Mouse (Mus musculus) CH12.LX (cell line): ENCODE measurements at regions not wholly inside any gene's neighbourhood (a gene's known extent, or its start where the extent isn't known, plus 50 kb on each side); places are given as distances from the start of the nearest gene placed in this dataset.
A peak's percentile ranks its signal among the peaks of the same experiment; 100 is the strongest.

Experiments
- DNase-seq: peaks from one replicate; pipeline ENCODE4 v3.0.0-alpha.2; 2013; ENCODE audit errors: extremely low read depth
- H3K27ac ChIP-seq: 2 replicates; pipeline ENCODE4 v1.5.1; 2012; ENCODE audit warnings: low read depth, mild to moderate bottlenecking, control low read depth, moderate library complexity; ENCODE audit not compliant: insufficient read depth
- H3K27me3 ChIP-seq: replicated peaks from 2 replicates; pipeline ENCODE3; 2012; ENCODE audit warnings: inconsistent platforms
- H3K36me3 ChIP-seq, 2 experiments: replicated peaks in 1 of 2; 2 replicates each; pipeline versions ENCODE3 to v1.6.1; 2012; ENCODE audit warnings: inconsistent platforms in 1 of 2, low read length in 1 of 2, mild to moderate bottlenecking in 1 of 2, mixed read lengths in 1 of 2, moderate library complexity in 1 of 2; ENCODE audit not compliant: control insufficient read depth in 1 of 2, insufficient read depth in 1 of 2
- H3K4me1 ChIP-seq, 2 experiments: 2 replicates each; pipeline ENCODE4 v1.6.1; 2012; ENCODE audit warnings: inconsistent platforms in 1 of 2, moderate library complexity in 1 of 2; ENCODE audit not compliant: insufficient read depth in 2 of 2, control insufficient read depth in 1 of 2
- H3K4me2 ChIP-seq: 2 replicates; pipeline ENCODE4 v1.6.1; 2012; ENCODE audit warnings: low read depth, mild to moderate bottlenecking, control low read depth; ENCODE audit not compliant: poor library complexity, insufficient read depth, severe bottlenecking
- H3K4me3 ChIP-seq, 3 experiments: fragments of 150-350 bp in 1 of 3; sonication (generic) in 1 of 3; replicated peaks in 1 of 3; 2 replicates each; pipeline versions ENCODE3 to v1.5.1; 2011 to 2012; ENCODE audit warnings: low read depth in 2 of 3, low read length in 2 of 3, mild to moderate bottlenecking in 2 of 3, moderate library complexity in 2 of 3, control low read depth in 1 of 3, improper control_type of control experiment in 1 of 3, inconsistent platforms in 1 of 3, mixed read lengths in 1 of 3; ENCODE audit not compliant: poor library complexity in 1 of 3
- H3K79me2 ChIP-seq: replicated peaks from 2 replicates; pipeline ENCODE4 v1.6.1; 2012; ENCODE audit warnings: mild to moderate bottlenecking, moderate library complexity; ENCODE audit not compliant: control insufficient read depth, poor library complexity, insufficient read depth, severe bottlenecking; ENCODE audit errors: extremely low read depth
- H3K9ac ChIP-seq: 2 replicates; pipeline ENCODE4 v1.6.1; 2012; ENCODE audit warnings: low read depth, mild to moderate bottlenecking, control low read depth, moderate library complexity; ENCODE audit not compliant: insufficient read depth
- H3K9me3 ChIP-seq: replicated peaks from 2 replicates; pipeline ENCODE3; 2012; ENCODE audit warnings: low read length, inconsistent platforms, mixed read lengths
- BHLHE40 ChIP-seq: IDR thresholded peaks from 2 replicates; pipeline ENCODE4 v1.6.1; 2011; ENCODE audit warnings: mild to moderate bottlenecking, low read depth, low read length, improper control_type of control experiment
- CHD1 ChIP-seq: IDR thresholded peaks from 2 replicates; pipeline ENCODE4 v1.6.1; 2012; ENCODE audit warnings: low read depth, low read length, improper control_type of control experiment, inconsistent platforms
- CTCF ChIP-seq, 2 experiments: IDR thresholded peaks in 1 of 2; conservative IDR thresholded peaks in 1 of 2; 2 replicates each; pipeline ENCODE4 v1.5.1; 2011 to 2012; ENCODE audit warnings: low read depth in 2 of 2, low read length in 2 of 2, improper control_type of control experiment in 1 of 2, inconsistent platforms in 1 of 2, mild to moderate bottlenecking in 1 of 2, moderate library complexity in 1 of 2
- EP300 ChIP-seq: IDR thresholded peaks from 2 replicates; pipeline ENCODE4 v1.6.1; 2011; ENCODE audit warnings: low read length, improper control_type of control experiment
- GABPA ChIP-seq: IDR thresholded peaks from 2 replicates; pipeline ENCODE4 v1.6.1; 2012; ENCODE audit warnings: low read depth, low read length, improper control_type of control experiment, inconsistent platforms; ENCODE audit not compliant: insufficient replicate concordance
- IRF4 ChIP-seq: IDR thresholded peaks from 2 replicates; pipeline ENCODE4 v1.6.1; 2014; ENCODE audit warnings: low read depth, mild to moderate bottlenecking, inconsistent platforms, low read length, improper control_type of control experiment
- JUN ChIP-seq: IDR thresholded peaks from 2 replicates; pipeline ENCODE4 v1.6.1; 2011; ENCODE audit warnings: low read depth, mild to moderate bottlenecking, low read length, improper control_type of control experiment, moderate library complexity; ENCODE audit not compliant: insufficient read depth
- MAFK ChIP-seq: IDR thresholded peaks from 2 replicates; pipeline ENCODE4 v1.6.1; 2011; ENCODE audit warnings: low read length, improper control_type of control experiment; ENCODE audit not compliant: insufficient replicate concordance
- MAX ChIP-seq: IDR thresholded peaks from 2 replicates; pipeline ENCODE4 v1.6.1; 2011; ENCODE audit warnings: low read length, improper control_type of control experiment
- NRF1 ChIP-seq: IDR thresholded peaks from 2 replicates; pipeline ENCODE4 v1.6.1; 2014; ENCODE audit warnings: low read depth, mild to moderate bottlenecking, inconsistent platforms, low read length, improper control_type of control experiment, moderate library complexity
- RAD21 ChIP-seq: IDR thresholded peaks from 2 replicates; pipeline ENCODE4 v1.6.1; 2011; ENCODE audit warnings: low read depth, mild to moderate bottlenecking, low read length, improper control_type of control experiment, moderate library complexity
- RCOR1 ChIP-seq: conservative IDR thresholded peaks from 2 replicates; pipeline ENCODE4 v1.6.1; 2012; ENCODE audit warnings: low read depth, mild to moderate bottlenecking, inconsistent platforms, low read length, improper control_type of control experiment
- SMC3 ChIP-seq: IDR thresholded peaks from 2 replicates; pipeline ENCODE4 v1.6.1; 2011; ENCODE audit warnings: low read depth, low read length, improper control_type of control experiment
- TBP ChIP-seq: conservative IDR thresholded peaks from 2 replicates; pipeline ENCODE4 v1.6.1; 2011; ENCODE audit warnings: low read depth, low read length, improper control_type of control experiment
- UBTF ChIP-seq: IDR thresholded peaks from 2 replicates; pipeline ENCODE4 v1.6.1; 2012; ENCODE audit warnings: low read depth, mild to moderate bottlenecking, inconsistent platforms, low read length, improper control_type of control experiment, moderate library complexity
- USF1 ChIP-seq: IDR thresholded peaks from 2 replicates; pipeline ENCODE4 v1.6.1; 2014; ENCODE audit warnings: low read depth, mild to moderate bottlenecking, inconsistent platforms, low read length, improper control_type of control experiment
- ZC3H11A ChIP-seq: IDR thresholded peaks from 2 replicates; pipeline ENCODE4 v1.6.1; 2012; ENCODE audit warnings: low read depth, mild to moderate bottlenecking, inconsistent platforms, low read length, improper control_type of control experiment
- ZMIZ1 ChIP-seq: IDR thresholded peaks from 2 replicates; pipeline ENCODE4 v1.6.1; 2012; ENCODE audit warnings: low read depth, mild to moderate bottlenecking, inconsistent platforms, low read length, improper control_type of control experiment
- dilution Hi-C: fragments of 300-500 bp; cut with MboI; formaldehyde crosslinking; loops from 2 replicates; pipeline ENCODE4 v1.14.3; 2020; ENCODE audit warnings: low sequenced_read_pairs; ENCODE audit not compliant: extremely low pct_unique_long_range_greater_than_20kb, extremely low pct_ligation_motif_present
- in situ Hi-C: fragments of 300-500 bp; cut with MboI; formaldehyde crosslinking; loops from 3 replicates; pipeline ENCODE4 v1.14.3; 2019; ENCODE audit warnings: low sequenced_read_pairs, low pct_ligation_motif_present, low pct_unique_long_range_greater_than_20kb, mixed read lengths

GRCm38 (mm10) chr7:110690856-110691255 lies 63.4 kb downstream of the Adm start:
- Histone ChIP-seq H3K4me2 (no peak overlapping the region), H3K4me1 (peaks cover 2 to 26% of the 10 kb centered on the region in 2 experiments), H3K4me3 (no peak overlapping the region), H3K27me3 (no peaks in the 10 kb centered on the region), H3K79me2 (no peaks in the 10 kb centered on the region), H3K27ac (no peak overlapping the region), H3K9me3 (no peaks in the 10 kb centered on the region), H3K36me3 (no peaks in the 10 kb centered on the region), H3K9ac (no peak overlapping the region)
- no peak for DNase-seq
- in situ Hi-C loops: no loop called here
- dilution Hi-C loops: no loop called here
- TF ChIP-seq ZC3H11A (no peak), TBP (no peak), CTCF (conservative IDR thresholded peaks at IDR 0.05 in 1 of 2, IDR thresholded peaks at IDR 0.05 in 1 of 2; ENCODE audit: low read depth in 2 of 2, low read length in 2 of 2) (no peak), JUN (no peak), CHD1 (no peak)

- TF ChIP-seq CTCF (conservative IDR thresholded peaks at IDR 0.05 in 1 of 2, IDR thresholded peaks at IDR 0.05 in 1 of 2; ENCODE audit: low read depth in 2 of 2, low read length in 2 of 2): peak in 1 of 2 experiments; percentile 43; a peak in 2 of 4 replicates
- TF ChIP-seq RCOR1: no peak
- TF ChIP-seq NRF1: no peak
- peak; percentile 42 for TF ChIP-seq RAD21
- Histone ChIP-seq H3K9ac (no peak overlapping the region), H3K4me2 (no peak overlapping the region), H3K9me3 (no peaks in the 10 kb centered on the region), H3K27me3 (no peaks in the 10 kb centered on the region), H3K4me1 (peaks cover 0 to 13% of the 10 kb centered on the region in 2 experiments; a peak in 3 of 4 replicates), H3K79me2 (no peaks in the 10 kb centered on the region), H3K36me3 (no peaks in the 10 kb centered on the region), H3K4me3 (no peak overlapping the region), H3K27ac (no peak overlapping the region)
- in situ Hi-C loops: no loop called here
- no peak for DNase-seq
- dilution Hi-C loops: no loop called here
Observed at GRCm38 (mm10) chr7:110694262-110694661, 66.8 kb downstream of the Adm start.

- in situ Hi-C loops: no loop called here
- H3K9me3 ChIP-seq: no peaks in the 10 kb centered on the region
- dilution Hi-C loops: no loop called here
- H3K27ac ChIP-seq: no peak overlapping the region
- TF ChIP-seq UBTF: no peak
- no peak for TF ChIP-seq ZC3H11A
- no peak for TF ChIP-seq RAD21
- no peak for TF ChIP-seq MAX
- TF ChIP-seq SMC3: no peak
- TF ChIP-seq EP300: no peak
- TF ChIP-seq GABPA: no peak
- TF ChIP-seq RCOR1: no peak
- no peak for TF ChIP-seq TBP
- no peak for TF ChIP-seq USF1
- TF ChIP-seq ZMIZ1: no peak
- TF ChIP-seq MAFK: no peak
- no peak for TF ChIP-seq IRF4
- TF ChIP-seq BHLHE40: no peak
- H3K4me2 ChIP-seq: no peak overlapping the region
- no peaks in the 10 kb centered on the region for H3K36me3 ChIP-seq
- no peak overlapping the region for H3K9ac ChIP-seq
- DNase-seq: no peak
- no peaks in the 10 kb centered on the region for H3K4me1 ChIP-seq
- no peak overlapping the region for H3K4me3 ChIP-seq
- no peaks in the 10 kb centered on the region for H3K79me2 ChIP-seq
- H3K27me3 ChIP-seq: no peaks in the 10 kb centered on the region
Observed at GRCm38 (mm10) chr7:110695729-110696128, 68.3 kb downstream of the Adm start.
